Mouse (Mus musculus) lung, postnatal 0 days (tissue): ENCODE data around the gene Rbm4. TPM values are rescaled to one million over a fixed set of nuclear protein-coding genes. Genes with fewer than 3 reads are reported as not detected.

Experiments
- ATAC-seq: fragments of 200-750 bp; cut with Nextera tagmentation; 2 replicates; pipeline ENCODE4 v1.8.0; 2017; ENCODE audit warnings: moderate library complexity
- DNase-seq: peaks from one replicate; pipeline ENCODE4 v3.0.0-alpha.2; 2016; ENCODE audit warnings: low spot score
- H3K27ac ChIP-seq: fragments of 300-500 bp; sonication (generic); 2 replicates; pipeline ENCODE4 v1.5.1; 2014; ENCODE audit warnings: antibody characterized with exemption, mild to moderate bottlenecking, low read length, mixed read lengths
- H3K27me3 ChIP-seq: fragments of 300-500 bp; sonication (generic); replicated peaks from 2 replicates; pipeline ENCODE4 v1.6.1; 2014; ENCODE audit warnings: low read length, mixed read lengths; ENCODE audit not compliant: insufficient read depth
- H3K36me3 ChIP-seq: fragments of 300-500 bp; sonication (generic); 2 replicates; pipeline ENCODE4 v1.6.1; 2014; ENCODE audit warnings: low read length, mixed read lengths; ENCODE audit not compliant: insufficient read depth
- H3K4me1 ChIP-seq: fragments of 300-500 bp; sonication (generic); 2 replicates; pipeline ENCODE4 v1.6.1; 2014; ENCODE audit warnings: antibody characterized with exemption, low read depth, low read length, mixed read lengths; ENCODE audit not compliant: insufficient read depth
- H3K4me2 ChIP-seq: fragments of 300-500 bp; sonication (generic); replicated peaks from 2 replicates; pipeline ENCODE4 v1.6.1; 2014; ENCODE audit warnings: low read depth, mild to moderate bottlenecking, low read length, moderate library complexity, mixed read lengths
- H3K4me3 ChIP-seq: fragments of 300-500 bp; sonication (generic); 2 replicates; pipeline ENCODE4 v1.5.1; 2014; ENCODE audit warnings: low read depth, low read length
- H3K9ac ChIP-seq: fragments of 300-500 bp; sonication (generic); replicated peaks from 2 replicates; pipeline ENCODE4 v1.6.1; 2014; ENCODE audit warnings: low read depth, mild to moderate bottlenecking
- H3K9me3 ChIP-seq: fragments of 300-500 bp; sonication (generic); 2 replicates; pipeline ENCODE4 v1.6.1; 2016; ENCODE audit warnings: low read length, mixed read lengths
- CTCF ChIP-seq: IDR thresholded peaks from 2 replicates; pipeline ENCODE4 v1.5.1; 2016; ENCODE audit warnings: antibody characterized with exemption, mild to moderate bottlenecking
- EP300 ChIP-seq: IDR thresholded peaks from 2 replicates; pipeline ENCODE4 v1.6.1; 2016; ENCODE audit warnings: antibody characterized with exemption, mild to moderate bottlenecking, control low read depth
- WGBS: fragments of 180-500 bp; shearing (Covaris S2); extraction: QIAGEN DNeasy Blood & Tissue Kit; methylation state at CpG from one replicate; pipeline ENCODE4 v1.1.7; 2014; 5-methylcytosine and 5-hydroxymethylcytosine counted together
- polyA plus RNA-seq: library from polyadenylated mRNA; unstranded; fragments of >200 nt; fragmentation: Nextera tagmentation; extraction: Ambion mirVana; gene quantifications from 2 replicates; pipeline ENCODE4 v1.2.1, GENCODE M21; 2015

Rbm4 gene
- polyA plus RNA-seq, 1 experiment from 2014 or later, result 29.4 TPM

- Histone ChIP-seq H3K4me1 (no peaks in the 10 kb centered on the region), H3K9me3 (no peaks in the 10 kb centered on the region), H3K36me3 (no peaks in the 10 kb centered on the region), H3K4me2 (no peak overlapping the region), H3K27me3 (no peaks in the 10 kb centered on the region), H3K27ac (no peak overlapping the region), H3K9ac (no peak overlapping the region), H3K4me3 (no peak overlapping the region)
- ATAC-seq (no peak), DNase-seq (no peak)
- no peak for TF ChIP-seq EP300
- TF ChIP-seq CTCF, result no peak
- 83% methylated on average over 5 of the region's 5 CpGs for WGBS
Observed at GRCm38 (mm10) chr19:4739762-4740161, 53.9 kb downstream of the Rbm4 start.

- Histone ChIP-seq H3K36me3 (no peaks in the 10 kb centered on the region), H3K9me3 (no peaks in the 10 kb centered on the region), H3K9ac (no peak overlapping the region), H3K4me2 (no peak overlapping the region), H3K4me1 (no peaks in the 10 kb centered on the region), H3K27me3 (no peaks in the 10 kb centered on the region), H3K4me3 (no peak overlapping the region), H3K27ac (no peak overlapping the region)
- DNase-seq, result no peak
- no peak for ATAC-seq
- WGBS, result 92% methylated on average over 11 of the region's 11 CpGs
- no peak for TF ChIP-seq EP300
- TF ChIP-seq CTCF, result no peak
Observed at GRCm38 (mm10) chr19:4739053-4739452, 54.6 kb downstream of the Rbm4 start.

- Histone ChIP-seq H3K27ac (no peak overlapping the region), H3K27me3 (no peaks in the 10 kb centered on the region), H3K9ac (no peak overlapping the region), H3K4me1 (no peaks in the 10 kb centered on the region), H3K36me3 (no peaks in the 10 kb centered on the region), H3K4me3 (no peak overlapping the region), H3K9me3 (no peaks in the 10 kb centered on the region), H3K4me2 (no peak overlapping the region)
- no peak for TF ChIP-seq EP300
- TF ChIP-seq CTCF, result no peak
- ATAC-seq (no peak), DNase-seq (no peak)
- WGBS, result 72% methylated on average over 13 of the region's 13 CpGs
Observed at GRCm38 (mm10) chr19:4737866-4738265, 55.8 kb downstream of the Rbm4 start.

Other genes with a start within 250 kb of the Rbm4 start
- 3.2 and 3.4 TPM in 2 replicates for gene Lrfn4, start 178.2 kb downstream of the Rbm4 start, polyA plus RNA-seq
- 52.5 and 54.9 TPM in 2 replicates for gene Rce1, start 168.3 kb downstream of the Rbm4 start, polyA plus RNA-seq
- 0.71 and 1.4 TPM in 2 replicates for gene Gm960, start 95.2 kb downstream of the Rbm4 start, polyA plus RNA-seq
- gene Sptbn2, start 82.7 kb downstream of the Rbm4 start, polyA plus RNA-seq, result 0.50 and 0.51 TPM in 2 replicates
- 23.4 and 26.8 TPM in 2 replicates for gene Rbm4b, start 37.4 kb downstream of the Rbm4 start, polyA plus RNA-seq
- gene Gm21992, start 17.7 kb upstream of the Rbm4 start, polyA plus RNA-seq, result 13.9 and 19.7 TPM in 2 replicates
- 24.3 and 25.1 TPM in 2 replicates for gene Rbm14, start 17.7 kb upstream of the Rbm4 start, polyA plus RNA-seq
- 53.0 and 54.5 TPM in 2 replicates for gene Ccs, start 45.4 kb upstream of the Rbm4 start, polyA plus RNA-seq
- gene Ccdc87, start 45.5 kb upstream of the Rbm4 start, polyA plus RNA-seq, result 0.51 and 0.62 TPM in 2 replicates
- 34.2 and 35.2 TPM in 2 replicates for gene Ctsf, start 61.2 kb upstream of the Rbm4 start, polyA plus RNA-seq
- 0.27 and 0.40 TPM in 2 replicates for gene Actn3, start 84.0 kb upstream of the Rbm4 start, polyA plus RNA-seq
- 8.1 and 9.1 TPM in 2 replicates for gene Zdhhc24, start 84.8 kb upstream of the Rbm4 start, polyA plus RNA-seq
- 1.6 and 1.9 TPM in 2 replicates for gene Bbs1, start 112.7 kb upstream of the Rbm4 start, polyA plus RNA-seq
- 47.6 and 47.7 TPM in 2 replicates for gene Dpp3, start 134.4 kb upstream of the Rbm4 start, polyA plus RNA-seq
- 0.85 and 1.8 TPM in 2 replicates for gene Peli3, start 149.2 kb upstream of the Rbm4 start, polyA plus RNA-seq
- gene Mrpl11, start 168.2 kb upstream of the Rbm4 start, polyA plus RNA-seq, result 52.1 and 55.1 TPM in 2 replicates
- gene Npas4, start 196.4 kb upstream of the Rbm4 start, polyA plus RNA-seq, result 0.04 TPM in 1 of 2 replicates, not detected in the other
- 0.88 TPM in 2 replicates for gene Slc29a2, start 230.0 kb upstream of the Rbm4 start, polyA plus RNA-seq
- 33.8 and 36.3 TPM in 2 replicates for gene B4gat1, start 244.9 kb upstream of the Rbm4 start, polyA plus RNA-seq
- 1.1 and 1.6 TPM in 2 replicates for gene AC124502.3, start 245.0 kb upstream of the Rbm4 start, polyA plus RNA-seq
- 40.8 and 47.6 TPM in 2 replicates for gene Brms1, start 247.5 kb upstream of the Rbm4 start, polyA plus RNA-seq